Mouse (Mus musculus) small intestine, adult 2 months (tissue): Measurements from ENCODE around the gene Cops2. TPM values are rescaled to one million over a fixed set of nuclear protein-coding genes. Genes with fewer than 3 reads are reported as not detected.

Experiments
- H3K27ac ChIP-seq: fragments of 200-500 bp; 2 replicates; pipeline ENCODE4 v1.5.1; 2012; ENCODE audit warnings: low read depth, low read length, control low read depth, inconsistent platforms; ENCODE audit not compliant: insufficient read depth
- H3K27me3 ChIP-seq: fragments of 200-500 bp; 2 replicates; pipeline ENCODE4 v1.6.1; 2012; ENCODE audit warnings: mild to moderate bottlenecking, moderate library complexity, low read length, inconsistent platforms; ENCODE audit not compliant: control insufficient read depth, insufficient read depth
- H3K36me3 ChIP-seq: fragments of 200-500 bp; 2 replicates; pipeline ENCODE4 v1.6.1; 2012; ENCODE audit warnings: mild to moderate bottlenecking, low read length, control low read depth, inconsistent platforms; ENCODE audit not compliant: control insufficient read depth, insufficient read depth
- H3K4me1 ChIP-seq: fragments of 200-500 bp; 2 replicates; pipeline ENCODE4 v1.6.1; 2012; ENCODE audit warnings: low read length, inconsistent platforms, mixed read lengths; ENCODE audit not compliant: control insufficient read depth, insufficient read depth, insufficient read length
- H3K4me3 ChIP-seq: fragments of 200-500 bp; 2 replicates; pipeline ENCODE4 v1.5.1; 2012; ENCODE audit warnings: low read depth, mild to moderate bottlenecking, control low read depth, inconsistent platforms, low read length, moderate library complexity
- CTCF ChIP-seq: fragments of 200-500 bp; IDR thresholded peaks from 2 replicates; pipeline ENCODE4 v1.5.1; 2012; ENCODE audit warnings: low read depth, mild to moderate bottlenecking, control low read depth, inconsistent platforms, low read length, moderate library complexity, mixed read lengths; ENCODE audit not compliant: insufficient replicate concordance, insufficient read length; ENCODE audit errors: extremely low read depth
- POLR2A ChIP-seq: fragments of 200-500 bp; IDR thresholded peaks from 2 replicates; pipeline ENCODE4 v1.6.1; 2012; ENCODE audit warnings: low read depth, mild to moderate bottlenecking, control low read depth, inconsistent platforms, low read length, moderate library complexity
- WGBS: fragments of 180-500 bp; shearing (Covaris S2); methylation state at CpG from one replicate; pipeline ENCODE4 v1.1.7; 2018; 5-methylcytosine and 5-hydroxymethylcytosine counted together
- polyA plus RNA-seq: library from polyadenylated mRNA; depleted of rRNA; stranded (reverse); fragments of >200 nt; gene quantifications from 2 replicates; pipeline ENCODE4 v1.2.3, GENCODE M21; 2012

Gene Cops2
- polyA plus RNA-seq, 1 experiment, result 1.3 TPM

DNA sequence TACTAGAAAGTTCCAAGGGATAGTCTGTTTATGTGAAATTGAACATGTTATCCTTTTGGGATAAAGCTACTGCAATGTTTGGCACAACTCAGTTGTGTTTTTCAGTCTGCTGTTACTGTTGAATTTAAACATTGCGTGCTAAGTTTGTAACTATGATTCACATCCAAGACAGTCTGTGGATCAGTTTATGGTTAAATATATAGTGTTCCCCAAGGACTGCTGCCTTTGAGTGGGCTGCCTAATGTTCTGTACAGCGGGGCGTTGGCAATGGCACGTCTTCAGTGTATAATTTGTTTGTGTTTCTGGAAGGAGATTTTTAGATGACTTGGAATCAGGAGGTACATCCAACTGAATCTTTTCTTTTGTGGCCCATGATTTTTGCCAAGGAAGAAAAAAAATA, 36.2 kb upstream of the Cops2 start:
- no peaks in the 10 kb centered on the region for H3K27me3 ChIP-seq
- no peak overlapping the region for H3K27ac ChIP-seq
- no peak for TF ChIP-seq POLR2A
- TF ChIP-seq CTCF, result no peak
- 85% methylated on average over 4 of the region's 4 CpGs for WGBS
- no peak overlapping the region for H3K4me3 ChIP-seq
- peaks cover 16% of the 10 kb centered on the region; the same call in 1 of the 2 replicates for H3K36me3 ChIP-seq
- H3K4me1 ChIP-seq, result no peaks in the 10 kb centered on the region

GRCm38 (mm10) chr2:125893096-125893495, 34.2 kb upstream of the Cops2 start:
- TF ChIP-seq CTCF (no peak), POLR2A (no peak)
- WGBS, result 56% methylated on average over 6 of the region's 6 CpGs
- H3K4me3 ChIP-seq, result no peak overlapping the region
- no peaks in the 10 kb centered on the region for H3K4me1 ChIP-seq
- H3K36me3 ChIP-seq, result peaks cover 13% of the 10 kb centered on the region; the same call in 1 of the 2 replicates
- no peaks in the 10 kb centered on the region for H3K27me3 ChIP-seq
- H3K27ac ChIP-seq, result no peak overlapping the region

GRCm38 (mm10) chr2:125885891-125886576, 27.1 kb upstream of the Cops2 start:
- Histone ChIP-seq H3K27me3 (no peaks in the 10 kb centered on the region), H3K4me1 (no peaks in the 10 kb centered on the region), H3K4me3 (no peak overlapping the region), H3K36me3 (0 out of 2 replicates have a peak, but pooled peaks cover 3% of the 10 kb centered on the region), H3K27ac (no peak overlapping the region)
- TF ChIP-seq POLR2A, result no peak
- TF ChIP-seq CTCF, result no peak
- 69% methylated on average over 4 of the region's 4 CpGs for WGBS

- TF ChIP-seq POLR2A, result no peak
- no peak for TF ChIP-seq CTCF
- Histone ChIP-seq H3K36me3 (peaks cover 7% of the 10 kb centered on the region), H3K27ac (no peak overlapping the region), H3K4me3 (no peak overlapping the region), H3K27me3 (no peaks in the 10 kb centered on the region), H3K4me1 (0 out of 2 replicates have a peak, but pooled peaks cover 3% of the 10 kb centered on the region)
- WGBS, result 85% methylated on average over 3 of the region's 3 CpGs
Observed at GRCm38 (mm10) chr2:125870159-125870558, 11.2 kb upstream of the Cops2 start.

DNA sequence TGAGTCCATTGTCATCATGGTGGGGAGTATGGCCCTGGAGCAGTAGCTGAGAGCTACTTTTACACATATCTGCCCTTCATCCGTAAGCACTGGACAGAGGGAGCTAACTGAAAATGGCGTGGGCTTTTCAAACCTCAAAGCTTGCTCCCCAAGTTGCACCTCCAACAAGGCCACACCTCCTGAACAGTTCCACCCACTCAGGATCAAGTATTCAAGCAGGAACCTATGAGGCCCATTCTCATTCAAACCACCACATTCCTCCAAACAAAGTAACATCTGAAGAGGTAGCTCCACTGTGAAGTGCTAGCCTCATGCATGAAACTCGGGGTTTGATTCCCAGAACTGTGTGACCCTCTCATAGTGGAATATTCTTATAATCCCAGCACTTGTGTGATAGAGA, 9.4 kb upstream of the Cops2 start:
- TF ChIP-seq POLR2A, result no peak
- TF ChIP-seq CTCF, result no peak
- 88% methylated on average over 3 of the region's 3 CpGs for WGBS
- Histone ChIP-seq H3K27ac (no peak overlapping the region), H3K36me3 (peaks cover 7% of the 10 kb centered on the region), H3K27me3 (no peaks in the 10 kb centered on the region), H3K4me3 (no peak overlapping the region), H3K4me1 (0 out of 2 replicates have a peak, but pooled peaks cover 3% of the 10 kb centered on the region)

- no peaks in the 10 kb centered on the region for H3K27me3 ChIP-seq
- peak overlapping the region; percentile 82 for H3K4me3 ChIP-seq
- H3K36me3 ChIP-seq, result peaks cover 5% of the 10 kb centered on the region
- H3K4me1 ChIP-seq, result 0 out of 2 replicates have a peak, but pooled peaks cover 3% of the 10 kb centered on the region
- H3K27ac ChIP-seq, result no peak overlapping the region
- TF ChIP-seq CTCF, result no peak
- WGBS, result 1% methylated on average over 23 of the region's 23 CpGs
Observed at GRCm38 (mm10) chr2:125866058-125866740, 7.3 kb upstream of the Cops2 start.

DNA sequence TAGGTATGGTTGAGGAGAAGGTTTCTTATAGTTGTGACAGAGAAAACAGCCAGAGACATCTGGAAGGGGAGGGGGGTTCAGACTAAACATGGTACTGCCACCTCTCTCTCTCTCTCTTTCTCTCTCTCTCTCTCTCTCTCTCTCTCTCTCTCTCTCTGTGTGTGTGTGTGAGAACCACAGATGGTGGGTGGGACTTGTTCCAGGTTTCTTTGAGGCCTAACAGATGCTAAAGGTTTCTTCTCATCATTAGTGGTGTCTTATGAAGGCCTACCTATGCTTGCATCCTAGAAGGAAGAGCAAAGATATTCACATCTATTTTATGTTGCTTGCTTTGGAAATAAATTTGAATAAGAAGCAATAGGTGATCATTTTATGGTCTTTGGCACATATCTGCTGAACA, 6.6 kb upstream of the Cops2 start:
- no peak overlapping the region for H3K4me3 ChIP-seq
- H3K27me3 ChIP-seq, result no peaks in the 10 kb centered on the region
- TF ChIP-seq CTCF (no peak), POLR2A (no peak)
- H3K36me3 ChIP-seq, result peaks cover 5% of the 10 kb centered on the region
- 0 out of 2 replicates have a peak, but pooled peaks cover 3% of the 10 kb centered on the region for H3K4me1 ChIP-seq
- no peak overlapping the region for H3K27ac ChIP-seq
